In genomic region chr11:58903511-58904409, GRCm38 (mm10) we compare ENCODE assay signal across 8 mouse cellular contexts. TPM values are rescaled to one million over a fixed set of nuclear protein-coding genes. Genes with fewer than 3 reads are reported as not detected.
DNase-seq lines count a peak whose midpoint lies in the region; ATAC-seq lines count a peak whose summit lies in the region.

TSS of gene Zfp39 (minus strand) at chr11:58904225.

- H3K27me3 ChIP-seq in megakaryocyte, embryonic 14.5 days (replicated peaks), result peaks cover 8% of the 10 kb centered on the region

- peak; percentile 98 for ATAC-seq in inflammation-experienced regulatory T-cells, adult 6 months

- peak within 1 kb of the TSS; percentile 92 for H3K4me3 ChIP-seq in megakaryocyte, embryonic 14.5 days (replicated peaks)

- peak; percentile 96 to 99 for DNase-seq in adrenal gland, adult (ENCODE audit: inconsistent age in 2 of 2, low spot score in 1 of 2)
- DNase-seq in embryo, embryonic 10 days (ENCODE audit: low spot score), result peak; percentile 94
- peak; percentile 97 for DNase-seq in gastrocnemius, postnatal 10 days
- DNase-seq in left cerebral cortex, adult 9 months (ENCODE audit: low spot score in 2 of 2), result peak; percentile 86 to 97
- DNase-seq in right cerebral cortex, adult 2 months (ENCODE audit: low spot score in 2 of 2), result peak; percentile 96
- DNase-seq in urinary bladder, postnatal 10 days (ENCODE audit: low spot score), result peak; percentile 84

- H3K4me1 ChIP-seq in megakaryocyte, embryonic 14.5 days, result peaks cover 23% of the 10 kb centered on the region

- H3K36me3 ChIP-seq in megakaryocyte, embryonic 14.5 days (replicated peaks; ENCODE audit: low read length), result peaks cover 36% of the 10 kb centered on the region

- no peaks in the 10 kb centered on the region for H3K9me3 ChIP-seq in megakaryocyte, embryonic 14.5 days

RNA-seq across cellular contexts. Expression of gene Zfp39, which starts in this region (rescaled TPM):
- 1 to 10 TPM; 6.0 to 6.5 TPM for total RNA-seq in gastrocnemius, postnatal 10 days (2021)
- 1 to 10 TPM; 7.8 to 9.5 (median 8.9) TPM for polyA plus RNA-seq in inflammation-experienced regulatory T-cells, adult 6 months (2017; shearing (Covaris generic))
- 0.11 TPM in 1 of 2 replicates, not detected in the other for polyA plus RNA-seq in megakaryocyte, embryonic 14.5 days (2012; ENCODE audit: insufficient read depth, low replicate concordance)

Comparison
In these comparisons a context has a peak if more than half of its experiments do, and no peak if none do; other contexts are left out.
1. Peak in every context shown above with its lines: DNase-seq, ATAC-seq and H3K4me3 ChIP-seq.